Mouse (Mus musculus): Measurements from ENCODE around the gene Git1.

DNA sequence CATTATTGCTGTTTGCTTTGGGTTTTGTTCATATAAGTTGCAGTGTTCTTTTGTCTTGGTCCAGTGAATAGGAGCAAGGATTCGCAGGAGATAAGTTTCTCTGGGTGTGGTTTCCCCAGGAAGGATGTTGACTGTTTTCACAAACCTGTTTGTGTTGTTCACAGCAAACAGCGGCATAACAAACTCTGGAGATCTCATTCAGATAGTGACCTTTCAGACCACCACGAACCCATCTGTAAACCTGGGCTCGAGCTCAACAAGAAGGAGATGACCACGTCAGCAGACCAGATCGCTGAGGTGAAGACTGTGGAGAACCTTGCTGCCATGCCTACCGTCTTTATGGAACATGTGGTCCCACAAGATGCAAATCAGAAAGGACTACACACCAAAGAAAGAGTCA lies 44.1 kb upstream of the Git1 start:
- no peak for TF ChIP-seq CTCF (IDR thresholded peaks at IDR 0.05; ENCODE audit: low read depth, low read length)
- TF ChIP-seq POLR2A (IDR thresholded peaks at IDR 0.05; ENCODE audit: extremely low read depth, insufficient read depth, low read length), result no peak

All from liver, adult 2 months (tissue).